Mouse (Mus musculus): ENCODE results near the gene Neu1. TPM values are rescaled to one million over a fixed set of nuclear protein-coding genes. Genes with fewer than 3 reads are reported as not detected.
"Not testable (repeated sequence)": the region's sequence is repeated elsewhere in the genome, so short reads cannot be mapped to it uniquely, and the experiment has no call there.

Neu1 gene
- polyA plus RNA-seq, 1 experiment from 2014 or later: 75.4 TPM

GRCm38 (mm10) chr17:34894074-34894597 is 36.9 kb upstream of the Neu1 start:
- ATAC-seq (peak; percentile 40), DNase-seq (ENCODE audit: low read depth, low spot score) (peak; percentile 75)
- in situ Hi-C loops (cut with MboI; ENCODE audit: low pct_unique_long_range_greater_than_20kb): loop anchor here (5.0 kb wide), 1 partner anchor 37 kb away; no protein-coding TSS in a partner anchor
- TF ChIP-seq CTCF (IDR thresholded peaks at IDR 0.05): no peak
- ChIA-PET CTCF (interaction anchor here (1.7 kb wide), 1 partner anchor 38 kb away, joined by 5 read pairs; no protein-coding TSS in a partner anchor), POLR2A (interaction anchor here (0.9 kb wide), 1 partner anchor 10 kb away, joined by 4 read pairs; no protein-coding TSS in a partner anchor)
- H3K27me3 ChIP-seq: no peaks in the 10 kb centered on the region

GRCm38 (mm10) chr17:34894801-34895530 is 36.1 kb upstream of the Neu1 start:
- ATAC-seq: no peak
- no peak for DNase-seq (ENCODE audit: low read depth, low spot score)
- no peaks in the 10 kb centered on the region for H3K27me3 ChIP-seq
- in situ Hi-C loops (cut with MboI; ENCODE audit: low pct_unique_long_range_greater_than_20kb): loop anchor here (5.0 kb wide), 1 partner anchor 38 kb away; no protein-coding TSS in a partner anchor
- TF ChIP-seq CTCF (IDR thresholded peaks at IDR 0.05): no peak
- CTCF ChIA-PET: interaction anchor here (1.1 kb wide), 1 partner anchor 39 kb away, joined by 5 read pairs; no protein-coding TSS in a partner anchor
- POLR2A ChIA-PET: no interaction called here

DNA sequence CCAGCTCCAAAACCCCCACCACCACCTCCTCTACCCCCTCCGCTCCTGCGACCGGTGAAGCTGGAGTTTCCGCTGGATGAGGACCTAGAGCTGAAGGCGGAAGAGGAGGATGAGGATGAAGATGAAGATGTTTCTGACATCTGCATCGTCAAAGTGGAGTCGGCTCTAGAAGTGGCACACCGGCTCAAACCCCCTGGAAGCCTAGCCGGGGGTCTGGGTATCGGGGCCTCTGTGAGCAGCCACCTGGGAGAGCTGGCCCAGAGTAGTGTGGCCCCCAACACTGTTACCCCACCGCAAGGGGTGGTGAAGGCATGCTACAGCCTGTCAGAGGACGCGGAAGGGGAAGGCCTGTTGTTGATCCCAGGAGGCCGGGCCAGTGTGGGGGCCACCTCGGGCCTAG is 35.3 kb upstream of the Neu1 start:
- CTCF ChIA-PET: interaction anchor here (1.1 kb wide), 1 partner anchor 40 kb away, joined by 5 read pairs; no protein-coding TSS in a partner anchor
- DNase-seq (ENCODE audit: low read depth, low spot score) (no peak), ATAC-seq (no peak)
- TF ChIP-seq CTCF (IDR thresholded peaks at IDR 0.05): no peak
- POLR2A ChIA-PET: no interaction called here
- no peaks in the 10 kb centered on the region for H3K27me3 ChIP-seq
- in situ Hi-C loops (cut with MboI; ENCODE audit: low pct_unique_long_range_greater_than_20kb): no loop called here

DNA sequence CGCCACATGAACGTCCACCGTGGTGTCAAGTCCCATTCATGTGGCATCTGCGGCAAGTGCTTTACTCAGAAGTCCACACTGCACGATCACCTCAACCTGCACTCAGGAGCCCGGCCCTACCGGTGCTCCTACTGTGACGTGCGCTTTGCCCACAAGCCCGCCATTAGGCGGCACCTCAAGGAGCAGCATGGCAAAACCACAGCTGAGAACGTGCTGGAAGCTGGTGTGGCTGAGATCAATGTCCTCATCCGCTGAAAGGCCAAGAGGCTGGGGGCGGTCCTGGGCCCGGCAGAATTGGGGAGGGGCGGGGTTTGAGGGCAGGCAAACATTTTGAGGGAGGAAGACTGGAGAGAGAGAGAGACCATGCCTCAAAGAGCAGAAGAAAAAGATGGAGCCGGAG is 34.7 kb upstream of the Neu1 start:
- ChIA-PET POLR2A (no interaction called here), CTCF (interaction anchor here (1.4 kb wide), 1 partner anchor 28 kb away, joined by 3 read pairs; no protein-coding TSS in a partner anchor)
- ATAC-seq: no peak
- no peak for DNase-seq (ENCODE audit: low read depth, low spot score)
- no peaks in the 10 kb centered on the region for H3K27me3 ChIP-seq
- no peak for TF ChIP-seq CTCF (IDR thresholded peaks at IDR 0.05)
- in situ Hi-C loops (cut with MboI; ENCODE audit: low pct_unique_long_range_greater_than_20kb): no loop called here

- ChIA-PET CTCF (interaction anchor here (1.4 kb wide), 1 partner anchor 26 kb away, joined by 3 read pairs; no protein-coding TSS in a partner anchor), POLR2A (interaction anchor here (0.5 to 0.7 kb wide), 4 partner anchors 16 to 318 kb away, joined by 3 to 12 read pairs (median 4); partner anchors contain the start of gene Gm20547)
- DNase-seq (ENCODE audit: low read depth, low spot score) (no peak), ATAC-seq (no peak)
- H3K27me3 ChIP-seq: no peaks in the 10 kb centered on the region
- in situ Hi-C loops (cut with MboI; ENCODE audit: low pct_unique_long_range_greater_than_20kb): no loop called here
- no peak for TF ChIP-seq CTCF (IDR thresholded peaks at IDR 0.05)
Measured at GRCm38 (mm10) chr17:34897373-34898159, 33.5 kb upstream of the Neu1 start.

GRCm38 (mm10) chr17:34898160-34898586 is 32.9 kb upstream of the Neu1 start, which contains the start of the genes C2 and Ehmt2:
Gene C2, minus strand, starts transcription at chr17:34898265.
Gene Ehmt2, plus strand, starts transcription at chr17:34898469.
- peak; percentile 32 for ATAC-seq
- H3K27me3 ChIP-seq: no peaks in the 10 kb centered on the region
- CTCF ChIA-PET: no interaction called here
- no peak for DNase-seq (ENCODE audit: low read depth, low spot score)
- TF ChIP-seq CTCF (IDR thresholded peaks at IDR 0.05): no peak
- in situ Hi-C loops (cut with MboI; ENCODE audit: low pct_unique_long_range_greater_than_20kb): no loop called here
- POLR2A ChIA-PET: interaction anchor here (0.5 to 0.7 kb wide), 3 partner anchors 17 to 227 kb away, joined by 3 to 12 read pairs (median 4); partner anchors contain the start of gene Gm20547

DNA sequence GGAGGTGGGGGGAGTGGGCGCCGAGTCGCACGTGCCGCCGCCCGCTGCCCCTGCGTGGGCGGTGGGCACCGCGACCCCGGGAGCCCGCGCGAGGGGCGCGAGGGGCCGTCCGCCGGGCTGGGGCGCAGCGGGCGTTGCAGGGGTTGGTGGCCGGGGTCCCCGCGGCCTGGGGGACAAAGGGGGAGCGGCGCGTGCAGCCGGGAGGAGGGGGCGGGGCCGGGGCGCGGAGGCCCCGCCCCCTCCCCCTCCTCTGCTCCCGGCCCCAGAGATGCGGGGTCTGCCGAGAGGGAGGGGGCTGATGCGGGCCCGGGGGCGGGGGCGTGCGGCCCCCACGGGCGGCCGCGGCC is 32.4 kb upstream of the Neu1 start:
- ATAC-seq (no peak), DNase-seq (ENCODE audit: low read depth, low spot score) (no peak)
- ChIA-PET POLR2A (interaction anchor here (1.3 kb wide), 1 partner anchor 43 kb away, joined by 3 read pairs; no protein-coding TSS in a partner anchor), CTCF (interaction anchor here (1.3 kb wide), 1 partner anchor 42 kb away, joined by 3 read pairs; no protein-coding TSS in a partner anchor)
- TF ChIP-seq CTCF (IDR thresholded peaks at IDR 0.05): no peak
- in situ Hi-C loops (cut with MboI; ENCODE audit: low pct_unique_long_range_greater_than_20kb): no loop called here
- no peaks in the 10 kb centered on the region for H3K27me3 ChIP-seq

DNA sequence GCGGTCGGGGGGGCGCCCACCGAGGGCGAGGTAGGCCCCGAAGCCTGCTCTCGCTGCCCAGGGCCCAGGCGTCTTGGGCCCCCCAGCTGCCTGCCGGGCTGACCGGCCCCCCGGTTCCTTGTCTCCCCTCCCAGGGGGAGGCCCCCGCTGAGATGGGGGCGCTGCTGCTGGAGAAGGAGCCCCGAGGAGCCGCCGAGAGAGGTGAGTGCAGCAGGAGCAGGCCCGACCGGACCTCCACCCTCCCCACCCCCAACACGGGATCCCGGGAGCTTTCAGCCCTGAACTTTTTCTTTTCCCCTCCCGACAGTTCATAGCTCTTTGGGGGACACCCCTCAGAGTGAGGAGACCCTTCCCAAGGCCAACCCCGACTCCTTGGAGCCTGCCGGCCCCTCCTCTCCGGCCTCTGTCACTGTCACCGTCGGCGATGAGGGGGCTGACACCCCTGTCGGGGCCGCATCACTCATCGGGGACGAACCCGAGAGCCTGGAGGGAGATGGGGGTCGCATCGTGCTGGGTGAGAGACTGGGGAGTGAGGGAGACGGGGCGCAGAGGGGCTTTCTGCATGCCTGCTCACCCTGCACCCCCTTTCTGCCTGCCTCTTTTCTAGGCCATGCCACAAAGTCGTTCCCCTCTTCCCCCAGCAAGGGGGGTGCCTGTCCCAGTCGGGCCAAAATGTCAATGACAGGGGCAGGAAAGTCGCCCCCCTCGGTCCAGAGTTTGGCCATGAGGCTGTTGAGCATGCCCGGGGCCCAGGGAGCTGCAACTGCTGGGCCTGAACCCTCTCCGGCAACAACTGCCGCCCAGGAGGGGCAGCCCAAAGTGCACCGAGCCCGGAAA is 31.8 kb upstream of the Neu1 start:
- no peak for TF ChIP-seq CTCF (IDR thresholded peaks at IDR 0.05)
- ChIA-PET CTCF (interaction anchor here (1.3 kb wide), 1 partner anchor 43 kb away, joined by 3 read pairs; no protein-coding TSS in a partner anchor), POLR2A (interaction anchor here (0.7 to 1.6 kb wide), 3 partner anchors 43 to 51 kb away, joined by 3 to 9 read pairs (median 3); no protein-coding TSS in a partner anchor)
- ATAC-seq (no peak), DNase-seq (ENCODE audit: low read depth, low spot score) (no peak)
- in situ Hi-C loops (cut with MboI; ENCODE audit: low pct_unique_long_range_greater_than_20kb): no loop called here
- no peaks in the 10 kb centered on the region for H3K27me3 ChIP-seq

- no peak for TF ChIP-seq CTCF (IDR thresholded peaks at IDR 0.05)
- no peak for DNase-seq (ENCODE audit: low read depth, low spot score)
- ChIA-PET POLR2A (interaction anchor here (0.6 to 1.6 kb wide), 6 partner anchors 13 to 51 kb away, joined by 3 to 9 read pairs (median 6); no protein-coding TSS in a partner anchor), CTCF (interaction anchor here (1.3 kb wide), 1 partner anchor 44 kb away, joined by 3 read pairs; no protein-coding TSS in a partner anchor)
- no peaks in the 10 kb centered on the region for H3K27me3 ChIP-seq
- ATAC-seq: no peak
- in situ Hi-C loops (cut with MboI; ENCODE audit: low pct_unique_long_range_greater_than_20kb): no loop called here
Measured at GRCm38 (mm10) chr17:34899890-34900243, 31.2 kb upstream of the Neu1 start.

DNA sequence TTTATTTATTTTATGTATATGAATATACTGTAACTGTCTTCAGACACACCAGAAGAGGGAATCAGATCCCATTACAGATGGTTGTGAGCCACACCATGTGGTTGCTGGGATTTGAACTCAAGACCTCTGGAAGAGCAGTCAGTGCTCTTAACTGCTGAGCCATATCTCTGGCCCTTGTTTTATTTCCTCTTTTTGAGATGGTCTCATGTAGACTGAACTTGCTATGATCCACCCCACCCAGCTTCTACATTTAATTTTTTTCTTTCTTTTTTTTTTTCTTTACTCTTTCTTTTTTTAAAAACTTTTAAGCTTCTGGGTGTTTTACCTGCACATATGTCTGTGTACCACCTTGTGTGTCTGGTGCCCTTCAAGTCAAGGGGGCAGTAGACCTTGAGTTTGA is 30.2 kb upstream of the Neu1 start:
- POLR2A ChIA-PET: interaction anchor here (1.6 kb wide), 1 partner anchor 50 kb away, joined by 9 read pairs; no protein-coding TSS in a partner anchor
- DNase-seq (ENCODE audit: low read depth, low spot score); in situ Hi-C loops (cut with MboI; ENCODE audit: low pct_unique_long_range_greater_than_20kb); H3K27me3 ChIP-seq; ATAC-seq: not testable (repeated sequence)
- CTCF ChIA-PET: interaction anchor here (4.0 kb wide), 1 partner anchor 11 kb away, joined by 14 read pairs; no protein-coding TSS in a partner anchor

DNA sequence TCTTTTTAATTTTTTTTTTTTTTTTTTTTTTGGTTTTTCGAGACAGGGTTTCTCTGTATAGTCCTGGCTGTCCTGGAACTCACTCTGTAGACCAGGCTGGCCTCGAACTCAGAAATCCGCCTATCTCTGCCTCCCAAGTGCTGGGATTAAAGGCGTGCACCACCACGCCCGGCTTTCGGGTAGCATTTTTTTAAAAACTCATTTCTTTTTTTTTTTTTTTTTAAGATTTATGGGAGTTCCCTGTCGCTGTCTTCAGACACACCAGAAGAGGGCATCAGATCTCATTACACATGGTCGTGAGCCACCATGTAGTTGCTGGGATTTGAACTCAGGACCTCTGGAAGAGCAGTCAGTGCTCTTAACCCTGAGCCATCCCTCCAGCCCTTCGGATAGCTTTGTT is 29.1 kb upstream of the Neu1 start:
- POLR2A ChIA-PET: interaction anchor here (0.6 to 0.7 kb wide), 3 partner anchors 27 to 297 kb away, joined by 3 to 7 read pairs (median 3); no protein-coding TSS in a partner anchor
- CTCF ChIA-PET: interaction anchor here (4.0 kb wide), 1 partner anchor 10 kb away, joined by 14 read pairs; no protein-coding TSS in a partner anchor
- ATAC-seq; DNase-seq (ENCODE audit: low read depth, low spot score); H3K27me3 ChIP-seq; in situ Hi-C loops (cut with MboI; ENCODE audit: low pct_unique_long_range_greater_than_20kb): not testable (repeated sequence)

All from Patski (cell line).